Mouse (Mus musculus) ovary, adult 10 weeks (tissue): Measurements from ENCODE around the gene Slc35b1. TPM values are rescaled to one million over a fixed set of nuclear protein-coding genes. Genes with fewer than 3 reads are reported as not detected.

Experiments
- polyA plus RNA-seq: library from polyadenylated mRNA; stranded (reverse); fragments of 350-450 nt; fragmentation: Illumina TruSeq; extraction: RNeasy Lipid Tissue Mini Kit (QIAGEN cat#74804); gene quantifications from one replicate; pipeline ENCODE4 v1.2.3, GENCODE M21; 2014

Slc35b1 gene
- polyA plus RNA-seq, result 37.2 TPM

DNA sequence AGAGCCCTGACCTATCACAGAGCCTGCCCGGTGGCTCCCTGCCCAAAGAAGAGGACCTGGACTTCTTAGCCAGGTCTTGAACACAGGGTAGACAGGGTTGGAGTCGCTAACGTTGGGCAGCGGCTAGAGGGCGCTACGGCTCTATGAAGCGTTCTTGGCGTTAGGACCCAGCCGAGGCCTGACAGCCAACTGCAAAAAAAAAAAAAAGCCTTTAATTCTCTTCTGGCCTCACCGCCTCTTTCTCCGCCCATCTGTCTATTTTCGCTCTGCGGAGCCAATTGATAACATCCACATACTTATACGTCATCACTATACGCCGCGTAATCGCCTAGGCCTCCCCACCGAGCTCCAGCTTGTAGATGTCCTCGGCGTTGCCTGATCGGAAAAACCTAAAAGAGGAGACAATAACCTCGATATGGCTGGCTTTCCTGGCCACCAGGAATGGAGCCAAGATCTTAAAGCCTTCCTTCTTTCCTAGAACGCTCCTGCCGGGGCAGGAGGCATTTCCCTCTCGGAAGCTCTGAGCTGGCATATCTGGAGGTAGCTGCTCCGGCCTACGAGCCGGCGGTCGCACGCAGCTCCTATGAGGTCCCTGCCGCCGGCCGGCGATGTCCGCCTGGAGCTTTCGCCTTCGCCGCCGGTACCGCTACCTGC, at the start of gene Slc35b1:
Gene Slc35b1 (plus strand): TSS at position 374 of the 654 bp plus-strand sequence.

GRCm38 (mm10) chr11:95336568-95337128, 47.8 kb upstream of the Slc35b1 start, which contains the start of gene Fam117a:
Gene Fam117a, plus strand, starts transcription at chr11:95337018.

GRCm38 (mm10) chr11:95413641-95414535, 29.4 kb downstream of the Slc35b1 start, which contains the start of gene Spop:
Gene Spop, plus strand, starts transcription at chr11:95414080.

Other genes with a start within 250 kb of the Slc35b1 start
- gene Dlx4, start 238.4 kb upstream of the Slc35b1 start, polyA plus RNA-seq, result not detected
- gene Tac4, start 123.2 kb upstream of the Slc35b1 start, polyA plus RNA-seq, result not detected
- gene Kat7, start 74.4 kb upstream of the Slc35b1 start, polyA plus RNA-seq, result 66.1 TPM
- gene Fam117a, start 47.7 kb upstream of the Slc35b1 start, polyA plus RNA-seq, result 3.2 TPM
- 161 TPM for gene Spop, start 29.4 kb downstream of the Slc35b1 start, polyA plus RNA-seq
- not detected for gene Nxph3, start 129.9 kb downstream of the Slc35b1 start, polyA plus RNA-seq
- 1.1 TPM for gene Ngfr, start 203.0 kb downstream of the Slc35b1 start, polyA plus RNA-seq